ENCODE assay signal across 9 mouse cellular contexts in the genomic region with DNA sequence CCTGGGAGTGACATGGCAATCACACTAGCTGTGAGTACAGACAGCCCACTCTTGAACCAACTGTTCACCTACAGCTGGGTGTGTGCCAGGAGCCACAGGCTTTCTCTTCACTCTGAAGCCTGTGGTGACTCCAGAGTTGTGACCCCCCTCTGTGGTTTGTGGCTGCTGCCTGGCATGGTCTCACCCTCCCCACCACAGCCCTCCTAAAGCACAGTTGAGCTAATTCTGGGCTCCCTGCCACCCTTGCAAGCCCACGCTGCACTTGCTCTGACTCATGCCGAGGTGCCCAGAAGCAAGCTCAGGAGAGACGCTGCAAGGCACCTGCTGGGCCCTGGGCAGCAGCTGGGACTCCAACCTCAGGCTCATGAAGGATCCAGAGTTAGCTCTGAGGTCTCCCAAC. TPM values are rescaled to one million over a fixed set of nuclear protein-coding genes. Genes with fewer than 3 reads are reported as not detected.
DNase-seq lines count a peak whose midpoint lies in the region; ATAC-seq and TF ChIP-seq lines count a peak whose summit lies in the region.
"Had no signal": no experiment of that assay in that cellular context is flagged by ENCODE, and none has a peak within 500 bp of the region (broad histone marks: within the 10 kb centered on the region; RNA-seq: fewer than 3 reads in every experiment).

No protein-coding gene starts in this region.

- no peaks in the 10 kb centered on the region for H3K9me3 ChIP-seq in embryonic facial prominence, embryonic 14.5 days (ENCODE audit: control insufficient read depth, low read length)
- H3K9me3 ChIP-seq in embryonic facial prominence, embryonic 10.5 days, result no peaks in the 10 kb centered on the region
- no peaks in the 10 kb centered on the region for H3K9me3 ChIP-seq in midbrain, embryonic 11.5 days (ENCODE audit: control insufficient read depth, low read length)
- H3K9me3 ChIP-seq: G1E had no signal

- H3K4me2 ChIP-seq in embryonic facial prominence, embryonic 14.5 days (ENCODE audit: low read depth, low read length), result no peak overlapping the region
- no peak overlapping the region for H3K4me2 ChIP-seq in midbrain, embryonic 11.5 days

- intact Hi-C loops in gastrocnemius, adult 2 months (cut with DNase I), result no loop called here

- 0 out of 2 replicates have a peak, but pooled peaks have one; percentile 28 for ATAC-seq in embryonic facial prominence, embryonic 14.5 days (ENCODE audit: low read depth)
- ATAC-seq in megakaryocyte progenitor cell, adult 5-6 weeks (replicated peaks; ENCODE audit: poor library complexity), result peak; percentile 92
- ATAC-seq in midbrain, embryonic 11.5 days (ENCODE audit: low FRiP score), result no peak

- H3K9ac ChIP-seq in embryonic facial prominence, embryonic 14.5 days (ENCODE audit: low read depth, low read length), result no peak overlapping the region
- H3K9ac ChIP-seq in midbrain, embryonic 11.5 days (ENCODE audit: low read length), result no peak overlapping the region

- no peaks in the 10 kb centered on the region for H3K4me1 ChIP-seq in embryonic facial prominence, embryonic 14.5 days (ENCODE audit: control insufficient read depth, insufficient read depth, low read length)
- peaks cover 19% of the 10 kb centered on the region for H3K4me1 ChIP-seq in embryonic facial prominence, embryonic 10.5 days
- H3K4me1 ChIP-seq in midbrain, embryonic 11.5 days (ENCODE audit: control insufficient read depth, insufficient read depth, low read length), result no peaks in the 10 kb centered on the region

- 64% methylated on average over 3 of the region's 3 CpGs for WGBS in embryonic facial prominence, embryonic 14.5 days
- WGBS in embryonic facial prominence, embryonic 10.5 days, result 92% methylated on average over 3 of the region's 3 CpGs
- 78% methylated on average over 3 of the region's 3 CpGs for WGBS in midbrain, embryonic 11.5 days

- peak; percentile 69 for DNase-seq in embryonic facial prominence, embryonic 14.5 days (ENCODE audit: low spot score)
- DNase-seq in embryonic facial prominence, embryonic 10.5 days (ENCODE audit: low spot score), result no peak
- DNase-seq in CD4-positive helper T cell, adult 2 months (ENCODE audit: low read depth, low spot score), result peak; percentile 22
- DNase-seq in frontal cortex, adult 2 months (ENCODE audit: extremely low spot score in 1 of 2, low spot score in 1 of 2), result peak; percentile 84 to 87
- no peak for DNase-seq in spleen, postnatal 4 days (ENCODE audit: low spot score in 2 of 2)
- DNase-seq in gastrocnemius, adult 2 months, result no peak
- DNase-seq in midbrain, embryonic 11.5 days (ENCODE audit: low spot score, missing footprints), result no peak

- no peak overlapping the region for H3K4me3 ChIP-seq in embryonic facial prominence, embryonic 14.5 days (ENCODE audit: low read depth, low read length)
- H3K4me3 ChIP-seq in embryonic facial prominence, embryonic 10.5 days, result no peak overlapping the region
- H3K4me3 ChIP-seq in gastrocnemius, adult 2 months, result no peak overlapping the region
- H3K4me3 ChIP-seq in midbrain, embryonic 11.5 days (ENCODE audit: low read depth, low read length), result no peak overlapping the region

- no peaks in the 10 kb centered on the region for H3K27me3 ChIP-seq in embryonic facial prominence, embryonic 14.5 days (replicated peaks; ENCODE audit: control insufficient read depth, insufficient read depth, low read length)
- H3K27me3 ChIP-seq in embryonic facial prominence, embryonic 10.5 days (replicated peaks; ENCODE audit: low read depth, poor library complexity, severe bottlenecking), result no peaks in the 10 kb centered on the region
- H3K27me3 ChIP-seq in midbrain, embryonic 11.5 days (ENCODE audit: control insufficient read depth, insufficient read depth, low read length), result no peaks in the 10 kb centered on the region

- TF ChIP-seq CTCF in gastrocnemius, adult 2 months (IDR thresholded peaks at IDR 0.05), result no peak

- H3K27ac ChIP-seq in embryonic facial prominence, embryonic 14.5 days (replicated peaks; ENCODE audit: low read depth, low read length), result no peak overlapping the region
- H3K27ac ChIP-seq in embryonic facial prominence, embryonic 10.5 days (replicated peaks), result no peak overlapping the region
- H3K27ac ChIP-seq in gastrocnemius, adult 2 months, result no peak overlapping the region
- no peak overlapping the region for H3K27ac ChIP-seq in midbrain, embryonic 11.5 days (ENCODE audit: low read depth, low read length)

- H3K36me3 ChIP-seq in embryonic facial prominence, embryonic 14.5 days (ENCODE audit: control insufficient read depth, insufficient read depth, low read length), result no peaks in the 10 kb centered on the region
- no peaks in the 10 kb centered on the region for H3K36me3 ChIP-seq in embryonic facial prominence, embryonic 10.5 days (replicated peaks)
- no peaks in the 10 kb centered on the region for H3K36me3 ChIP-seq in midbrain, embryonic 11.5 days (ENCODE audit: control insufficient read depth, insufficient read depth, low read length)
- H3K36me3 ChIP-seq: G1E had no signal

RNA-seq across cellular contexts. Expression of a gene that starts 23.0 kb away (rescaled TPM):
- polyA plus RNA-seq in embryonic facial prominence, embryonic 14.5 days (2014; fragmentation: Nextera tagmentation; extraction: Ambion mirVana), result 4.6 and 6.5 TPM in 2 replicates
- 0.91 and 0.96 TPM in 2 replicates for polyA plus RNA-seq in embryonic facial prominence, embryonic 10.5 days (2016; fragmentation: Nextera tagmentation; extraction: Ambion mirVana)
- polyA plus RNA-seq in frontal cortex, adult 2 months (2012; rRNA removed), result 143 and 163 TPM in 2 replicates
- total RNA-seq in megakaryocyte progenitor cell, adult 5-6 weeks (2015), result 0.05 and 0.39 TPM in 2 replicates
- total RNA-seq in megakaryocyte progenitor cell, adult 5-6 weeks (2017), result 0.14 and 0.17 TPM in 2 replicates
- total RNA-seq in gastrocnemius, adult 2 months (2021), result under 1 TPM; 0.22 to 0.31 TPM
- 0.61 and 0.66 TPM in 2 replicates for polyA plus RNA-seq in midbrain, embryonic 11.5 days (2014; fragmentation: Nextera tagmentation; extraction: Ambion mirVana)
- polyA plus RNA-seq: G1E had no signal

Comparison
In these comparisons a context has a peak if more than half of its experiments do, and no peak if none do; other contexts are left out.
1. DNase-seq: peak in embryonic facial prominence, embryonic 14.5 days (single experiment), CD4-positive helper T cell, adult 2 months (single experiment) and frontal cortex, adult 2 months (2 of 2); none in embryonic facial prominence, embryonic 10.5 days (single experiment), spleen, postnatal 4 days (0 of 2), gastrocnemius, adult 2 months (single experiment) and midbrain, embryonic 11.5 days (single experiment).
2. RNA of a gene that starts 23.0 kb away (polyA plus RNA-seq): 143 to 163 TPM in frontal cortex, adult 2 months; 4.6 to 6.5 TPM in embryonic facial prominence, embryonic 14.5 days, 0.91 to 0.96 TPM in embryonic facial prominence, embryonic 10.5 days and 0.61 to 0.66 TPM in midbrain, embryonic 11.5 days; every median in the first group is over 10 times any median in the second.